Mouse (Mus musculus) forebrain, embryonic 12.5 days (tissue): ENCODE data around the gene Ubald1. TPM values are rescaled to one million over a fixed set of nuclear protein-coding genes. Genes with fewer than 3 reads are reported as not detected.

Experiments
- ATAC-seq: fragments of 200-750 bp; cut with Nextera tagmentation; 2 replicates; pipeline ENCODE4 v1.8.0; 2017; ENCODE audit warnings: moderate TSS enrichment; ENCODE audit not compliant: low FRiP score
- H3K27ac ChIP-seq: fragments of 300-500 bp; sonication (generic); 2 replicates; pipeline ENCODE4 v1.5.1; 2016; ENCODE audit warnings: mild to moderate bottlenecking
- H3K27me3 ChIP-seq: fragments of 300-500 bp; sonication (generic); 2 replicates; pipeline ENCODE4 v1.6.1; 2016; ENCODE audit warnings: mild to moderate bottlenecking
- H3K36me3 ChIP-seq: fragments of 300-500 bp; sonication (generic); replicated peaks from 2 replicates; pipeline ENCODE4 v1.6.1; 2016; ENCODE audit warnings: mild to moderate bottlenecking
- H3K4me1 ChIP-seq: fragments of 300-500 bp; sonication (generic); 2 replicates; pipeline ENCODE4 v1.6.1; 2016
- H3K4me2 ChIP-seq: fragments of 300-500 bp; sonication (generic); 2 replicates; pipeline ENCODE4 v1.6.1; 2016; ENCODE audit warnings: mild to moderate bottlenecking, moderate library complexity
- H3K4me3 ChIP-seq: fragments of 300-500 bp; sonication (generic); replicated peaks from 2 replicates; pipeline ENCODE4 v1.5.1; 2016; ENCODE audit warnings: mild to moderate bottlenecking
- H3K9ac ChIP-seq: fragments of 300-500 bp; sonication (generic); 2 replicates; pipeline ENCODE4 v1.6.1; 2016; ENCODE audit warnings: mild to moderate bottlenecking
- H3K9me3 ChIP-seq: fragments of 300-500 bp; sonication (generic); 2 replicates; pipeline ENCODE4 v1.6.1; 2016
- WGBS: fragments of 180-500 bp; shearing (Covaris S2); methylation state at CpG from one replicate; pipeline ENCODE4 v1.1.7; 2016; 5-methylcytosine and 5-hydroxymethylcytosine counted together
- polyA plus RNA-seq: library from polyadenylated mRNA; unstranded; fragments of >200 nt; fragmentation: Nextera tagmentation; extraction: Ambion mirVana; gene quantifications from 2 replicates; pipeline ENCODE4 v1.2.1, GENCODE M21; 2016

Gene Ubald1
- polyA plus RNA-seq, 1 experiment from 2014 or later, result 23.8 TPM

GRCm38 (mm10) chr16:4827639-4828038 lies 52.5 kb downstream of the Ubald1 start:
- Histone ChIP-seq H3K4me2 (no peak overlapping the region), H3K36me3 (no peaks in the 10 kb centered on the region), H3K9me3 (no peaks in the 10 kb centered on the region), H3K9ac (no peak overlapping the region), H3K27me3 (no peaks in the 10 kb centered on the region), H3K4me1 (no peaks in the 10 kb centered on the region), H3K4me3 (no peak overlapping the region), H3K27ac (no peak overlapping the region)
- 91% methylated on average over 5 of the region's 5 CpGs for WGBS
- no peak for ATAC-seq

Other genes starting within 250 kb of the Ubald1 start
- 5.2 and 6.8 TPM in 2 replicates for gene Vasn, start 240.4 kb downstream of the Ubald1 start, polyA plus RNA-seq
- gene Dnaja3, start 240.3 kb downstream of the Ubald1 start, polyA plus RNA-seq, result 51.4 and 58.0 TPM in 2 replicates
- 13.5 and 18.5 TPM in 2 replicates for gene Coro7, start 200.5 kb downstream of the Ubald1 start, polyA plus RNA-seq
- gene Nmral1, start 161.0 kb downstream of the Ubald1 start, polyA plus RNA-seq, result 167 and 170 TPM in 2 replicates
- 70.7 and 73.5 TPM in 2 replicates for gene Hmox2, start 154.0 kb downstream of the Ubald1 start, polyA plus RNA-seq
- gene Cdip1, start 90.0 kb downstream of the Ubald1 start, polyA plus RNA-seq, result 96.5 and 97.1 TPM in 2 replicates
- gene 4930562C15Rik, start 44.9 kb downstream of the Ubald1 start, polyA plus RNA-seq, result 0.44 and 0.54 TPM in 2 replicates
- gene Mgrn1, start 5.9 kb upstream of the Ubald1 start, polyA plus RNA-seq, result 80.2 and 85.1 TPM in 2 replicates
- 124 and 125 TPM in 2 replicates for gene Nudt16l1, start 58.4 kb upstream of the Ubald1 start, polyA plus RNA-seq
- 53.3 and 58.4 TPM in 2 replicates for gene Anks3, start 83.9 kb upstream of the Ubald1 start, polyA plus RNA-seq
- not detected in 2 replicates for gene Sept12, start 117.5 kb upstream of the Ubald1 start, polyA plus RNA-seq
- gene Smim22, start 127.0 kb upstream of the Ubald1 start, polyA plus RNA-seq, result 1.8 and 2.4 TPM in 2 replicates
- gene Rogdi, start 133.2 kb upstream of the Ubald1 start, polyA plus RNA-seq, result 80.2 and 83.5 TPM in 2 replicates
- 216 and 238 TPM in 2 replicates for gene Glyr1, start 169.5 kb upstream of the Ubald1 start, polyA plus RNA-seq
- gene Ubn1, start 169.7 kb upstream of the Ubald1 start, polyA plus RNA-seq, result 23.8 and 24.8 TPM in 2 replicates